Mouse (Mus musculus) layer of hippocampus, adult 18-20 months (tissue): ENCODE results near the gene Ddx55. TPM values are rescaled to one million over a fixed set of nuclear protein-coding genes. Genes with fewer than 3 reads are reported as not detected.

Source experiments
- DNase-seq, 2 experiments: peaks; one replicate each; pipeline ENCODE4 v3.0.0; 2022; ENCODE audit warnings: low spot score in 2 of 2
- total RNA-seq, 2 experiments: library from RNA; stranded (reverse); gene quantifications; 2 replicates each; pipeline ENCODE4 v1.2.3; 2021

Gene Ddx55
- total RNA-seq, 2 experiments from 2014 or later: 23.8 to 24.4 TPM

GRCm38 (mm10) chr5:124605041-124605622, 52.5 kb downstream of the Ddx55 start:
- no peak for DNase-seq

GRCm38 (mm10) chr5:124610965-124611364, 58.3 kb downstream of the Ddx55 start:
- DNase-seq: no peak

- no peak for DNase-seq
Observed at GRCm38 (mm10) chr5:124614709-124615108, 62.0 kb downstream of the Ddx55 start.

- DNase-seq: no peak
Observed at GRCm38 (mm10) chr5:124618711-124619110, 66.0 kb downstream of the Ddx55 start.

Other genes with a start within 250 kb of the Ddx55 start
- 10 to 100 TPM; 16.6 to 18.6 TPM for gene Mphosph9, start 224.9 kb upstream of the Ddx55 start, total RNA-seq
- gene 2810006K23Rik, start 224.8 kb upstream of the Ddx55 start, total RNA-seq: 10 to 100 TPM; 14.6 to 16.3 TPM
- 10 to 100 TPM; 88.2 to 94.5 TPM for gene Cdk2ap1, start 189.8 kb upstream of the Ddx55 start, total RNA-seq
- gene Sbno1, start 126.9 kb upstream of the Ddx55 start, total RNA-seq: 100 to 1,000 TPM; 148 to 154 TPM
- 10 to 100 TPM; 66.3 to 73.0 TPM for gene Kmt5a, start 112.9 kb upstream of the Ddx55 start, total RNA-seq
- 10 to 100 TPM; 20.4 to 22.6 TPM for gene Rilpl2, start 74.5 kb upstream of the Ddx55 start, total RNA-seq
- gene Snrnp35, start 69.7 kb upstream of the Ddx55 start, total RNA-seq: 10 to 100 TPM; 25.3 to 28.7 TPM
- 10 to 100 TPM; 75.7 to 89.4 TPM for gene Rilpl1, start 21.5 kb upstream of the Ddx55 start, total RNA-seq
- 100 to 1,000 TPM in 1 of 2 experiments, 10 to 100 TPM in 1; 96.7 to 100 TPM for gene Tmed2, start 12.2 kb upstream of the Ddx55 start, total RNA-seq
- gene Eif2b1, start 26.3 kb downstream of the Ddx55 start, total RNA-seq: 10 to 100 TPM; 32.7 to 37.5 TPM
- gene Gtf2h3, start 26.3 kb downstream of the Ddx55 start, total RNA-seq: 10 to 100 TPM; 28.3 to 30.7 TPM
- 10 to 100 TPM; 52.9 to 55.4 TPM for gene Atp6v0a2, start 75.7 kb downstream of the Ddx55 start, total RNA-seq
- 1 to 10 TPM in 1 of 2 experiments, under 1 TPM in 1; 0.38 to 1.1 TPM for gene Dnah10, start 172.2 kb downstream of the Ddx55 start, total RNA-seq